Mouse (Mus musculus) retina, adult 2 months (tissue): Measurements from ENCODE around the gene Gm45140.
"Not testable (repeated sequence)": the region's sequence is repeated elsewhere in the genome, so short reads cannot be mapped to it uniquely, and the experiment has no call there.

ENCODE experiments used
- DNase-seq: peaks from one replicate; pipeline ENCODE4 v3.0.0-alpha.2; 2012; ENCODE audit warnings: low read depth, low spot score

The Gm45140 gene

DNA sequence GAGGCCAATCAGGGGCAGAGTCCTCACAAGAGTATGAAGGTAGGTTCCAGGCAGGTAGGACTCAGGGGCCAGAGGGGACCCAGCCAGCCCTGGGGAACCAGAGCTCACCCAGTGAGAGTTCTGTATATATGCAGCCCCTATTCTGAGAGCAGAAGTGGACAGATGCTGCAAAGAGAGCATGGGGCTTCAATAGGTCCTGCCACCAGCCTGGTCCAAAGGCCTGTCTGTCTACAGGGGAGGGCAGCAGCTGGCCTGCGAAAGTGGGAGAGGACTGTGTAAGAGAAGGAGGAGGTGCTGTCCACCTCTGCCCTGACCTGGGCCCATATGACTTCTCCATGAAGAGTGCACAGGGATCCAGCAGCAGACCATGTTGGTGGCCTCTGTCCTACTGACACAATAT lies 58.9 kb downstream of the Gm45140 start:
- DNase-seq, result no peak

DNA sequence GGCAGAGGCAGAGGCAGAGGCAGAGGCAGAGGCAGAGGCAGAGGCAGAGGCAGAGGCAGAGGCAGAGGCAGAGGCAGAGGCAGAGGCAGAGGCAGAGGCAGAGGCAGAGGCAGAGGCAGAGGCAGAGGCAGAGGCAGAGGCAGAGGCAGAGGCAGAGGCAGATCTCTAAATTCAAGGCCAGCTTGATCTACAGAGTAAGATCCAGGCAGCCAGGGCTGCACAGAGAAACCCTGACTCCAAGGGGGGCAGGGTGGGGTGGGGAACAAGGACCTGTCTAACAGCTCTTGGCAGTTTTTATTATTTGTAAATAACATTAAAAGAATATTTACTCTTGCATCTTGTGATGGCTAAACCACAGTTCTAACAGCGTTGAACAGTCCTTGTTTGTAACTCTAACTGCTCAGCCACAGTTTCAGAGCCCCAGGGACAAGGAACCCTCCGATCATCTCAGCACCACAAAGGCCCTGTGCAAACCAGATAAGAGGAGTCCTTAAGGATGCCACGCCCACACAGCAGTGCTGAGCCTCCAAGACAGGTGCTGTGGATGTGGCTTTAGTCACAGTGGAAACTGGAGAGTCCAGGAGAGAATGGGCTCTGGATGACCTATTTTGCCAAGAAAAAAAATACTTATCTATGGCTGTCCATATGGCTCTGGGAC lies 59.9 kb downstream of the Gm45140 start:
- DNase-seq, result no peak

DNA sequence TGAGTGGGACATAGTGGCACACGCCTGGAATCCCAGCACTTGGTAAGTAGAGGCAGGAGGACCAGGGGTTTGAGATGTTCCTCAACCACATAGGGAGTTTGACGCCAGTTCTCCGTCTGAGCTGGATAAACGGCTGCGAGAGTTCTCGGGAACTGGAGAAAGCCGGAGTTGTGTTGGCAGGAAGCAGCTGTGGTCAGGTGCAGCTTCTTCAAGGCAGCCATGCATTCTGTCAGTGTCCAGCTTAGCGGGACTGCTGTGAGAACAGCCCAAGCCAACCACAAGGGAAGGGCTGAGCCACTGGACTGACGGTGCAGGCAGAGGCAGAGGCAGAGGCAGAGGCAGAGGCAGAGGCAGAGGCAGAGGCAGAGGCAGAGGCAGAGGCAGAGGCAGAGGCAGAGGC lies 60.7 kb downstream of the Gm45140 start:
- no peak for DNase-seq

DNA sequence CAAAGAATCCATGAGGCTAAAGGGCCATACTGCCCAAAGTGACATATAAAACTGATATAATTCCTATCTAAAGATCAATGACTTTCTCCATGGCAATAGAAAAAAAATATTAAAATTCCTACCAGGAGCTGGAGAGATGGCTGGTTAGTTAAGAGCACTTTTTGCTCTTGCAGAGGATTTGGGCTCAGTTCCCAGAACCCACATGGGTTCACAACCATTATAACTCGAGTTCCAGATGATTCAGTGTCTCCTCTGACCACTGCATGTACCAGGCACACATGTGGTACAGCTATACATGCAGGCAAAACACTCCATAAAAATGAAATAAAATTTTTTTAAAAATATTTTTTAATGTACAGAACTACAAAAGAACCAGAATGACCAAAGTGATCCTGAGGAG lies 61.1 kb downstream of the Gm45140 start:
- no peak for DNase-seq

DNA sequence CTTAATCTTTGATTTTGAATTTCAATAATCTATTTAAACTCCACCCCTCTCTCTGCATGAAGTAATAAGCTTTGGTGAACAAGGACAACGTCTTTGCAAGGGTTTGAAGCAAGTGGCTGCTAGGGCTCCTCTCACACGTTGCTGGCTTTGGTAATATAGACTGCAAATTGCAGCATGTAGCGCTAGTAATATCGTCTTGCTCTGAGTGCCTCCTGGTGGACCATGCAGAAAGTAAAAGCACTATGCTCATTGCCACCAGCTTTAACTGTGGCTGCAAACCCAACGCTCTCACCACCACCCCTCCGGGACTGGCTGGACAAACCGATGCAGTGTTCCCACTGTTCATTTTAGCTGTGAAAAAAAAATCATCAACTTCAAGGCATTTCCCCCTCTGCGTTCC lies 65.0 kb downstream of the Gm45140 start:
- DNase-seq, result no peak

DNA sequence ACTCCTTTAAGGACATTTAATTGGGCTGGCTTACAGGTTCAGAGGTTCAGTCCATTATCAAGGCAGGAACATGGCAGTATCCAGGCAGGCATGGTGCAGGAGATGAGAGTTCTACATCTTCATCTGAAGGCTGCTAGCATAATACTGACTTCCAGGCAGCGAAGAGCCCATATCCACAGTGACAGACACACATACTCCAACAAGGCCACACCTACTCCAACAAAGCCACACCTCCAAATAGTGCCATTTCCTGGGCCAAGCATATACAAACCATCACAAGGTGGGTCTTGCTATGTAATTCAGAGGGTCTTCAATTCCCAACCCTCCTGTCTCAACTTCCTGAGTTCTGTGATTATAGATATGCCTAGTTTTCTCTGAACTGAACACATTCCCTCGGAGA lies 71.3 kb downstream of the Gm45140 start:
- DNase-seq, result not testable (repeated sequence)

DNA sequence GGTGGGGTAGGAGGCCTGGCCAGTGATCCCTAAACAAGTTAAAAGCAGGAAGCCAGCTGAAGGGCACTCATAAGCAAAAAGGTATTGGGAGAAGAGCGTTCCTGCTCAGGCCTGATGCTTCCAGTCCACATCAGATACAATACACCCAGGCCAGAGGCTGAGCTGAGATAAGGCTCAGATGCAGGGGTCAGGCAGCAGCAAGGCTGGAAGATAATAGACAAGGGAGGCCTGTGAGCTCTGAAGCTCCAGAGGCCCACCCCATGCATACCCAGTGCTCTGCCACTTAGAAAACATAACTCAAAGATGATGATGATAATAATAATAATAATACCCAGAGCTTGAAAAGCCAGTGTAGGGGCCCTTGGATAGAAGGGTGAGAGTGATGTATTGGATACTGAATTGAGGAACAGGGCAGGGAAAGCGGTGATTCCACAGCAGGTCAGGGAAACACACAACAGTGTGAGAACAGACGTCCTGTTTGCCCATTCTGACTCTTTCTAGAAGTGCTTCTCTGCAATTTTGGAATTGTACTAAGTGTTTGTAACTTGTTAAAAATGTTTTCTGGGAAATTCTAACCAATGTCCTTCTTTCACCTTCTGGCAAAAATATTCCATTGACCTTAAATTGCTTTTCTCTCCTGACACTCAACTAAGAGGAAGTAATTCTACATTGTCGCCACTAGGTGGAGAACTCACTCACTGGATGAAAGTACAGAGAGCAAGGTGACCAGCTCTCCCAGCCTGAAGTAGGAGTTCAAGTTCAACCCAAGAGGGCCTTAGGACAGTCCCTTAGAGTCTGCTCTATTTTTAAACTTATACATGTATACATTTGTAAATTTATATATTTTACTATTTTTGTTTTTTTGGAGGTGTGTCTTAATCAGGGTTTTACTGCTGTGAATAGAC lies 72.0 kb downstream of the Gm45140 start:
- no peak for DNase-seq

DNA sequence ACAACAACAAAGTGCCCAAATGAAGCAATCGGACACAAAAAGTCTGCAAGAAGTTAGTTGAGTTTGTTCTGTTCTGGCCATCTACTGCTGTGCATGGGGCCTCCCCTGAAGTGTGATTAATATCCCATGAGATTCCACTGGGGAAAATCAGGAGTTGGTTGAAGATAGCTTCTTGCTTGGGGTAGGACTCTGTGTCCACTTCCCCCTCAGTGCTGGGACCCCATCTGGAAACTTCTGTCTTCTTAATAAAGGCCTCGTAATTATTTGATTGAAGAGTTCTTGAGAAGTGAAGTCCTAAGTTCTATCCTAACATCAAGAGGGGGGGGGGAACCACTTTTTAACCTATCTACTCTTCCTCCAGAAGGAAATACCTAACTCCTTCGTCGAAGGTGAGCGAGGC lies 73.4 kb downstream of the Gm45140 start:
- no peak for DNase-seq

DNA sequence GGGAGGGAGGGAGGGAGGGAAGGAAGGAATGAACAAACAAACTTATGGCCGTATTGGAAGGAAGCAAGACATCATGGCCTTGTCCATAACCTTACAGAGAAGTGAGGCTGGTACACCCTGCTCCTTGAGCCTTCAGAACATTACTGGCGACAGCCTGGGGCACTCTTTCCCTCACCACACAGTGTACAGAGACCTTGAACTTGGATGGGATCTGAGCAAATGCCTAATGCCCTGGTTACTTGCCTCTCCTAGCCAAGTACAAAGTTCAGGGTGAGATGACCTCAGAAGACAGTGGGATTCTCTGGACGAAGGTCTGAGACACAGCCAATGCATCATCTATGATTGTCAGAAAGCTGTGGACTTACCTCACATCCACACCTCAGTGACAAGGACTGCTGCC lies 75.7 kb downstream of the Gm45140 start:
- DNase-seq, result no peak

DNA sequence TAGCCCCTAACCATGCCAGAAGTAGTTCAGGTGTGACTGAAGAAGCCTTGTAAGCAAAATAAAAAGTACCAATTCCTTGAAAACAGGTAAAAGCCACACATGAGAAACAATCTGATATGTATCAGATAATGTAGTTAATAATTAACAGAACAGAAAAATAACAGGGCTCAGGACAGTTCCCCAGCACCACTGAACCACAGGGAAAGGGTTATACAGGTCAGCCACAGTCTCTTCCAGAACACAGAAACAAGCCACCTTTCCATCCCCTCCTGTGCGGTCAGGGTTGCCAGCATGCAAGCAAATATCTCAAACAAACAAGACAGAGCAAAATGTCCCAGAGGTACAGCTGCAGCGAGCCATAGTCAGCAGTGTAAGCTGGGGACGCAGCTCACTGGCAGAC lies 76.2 kb downstream of the Gm45140 start:
- DNase-seq, result no peak

DNA sequence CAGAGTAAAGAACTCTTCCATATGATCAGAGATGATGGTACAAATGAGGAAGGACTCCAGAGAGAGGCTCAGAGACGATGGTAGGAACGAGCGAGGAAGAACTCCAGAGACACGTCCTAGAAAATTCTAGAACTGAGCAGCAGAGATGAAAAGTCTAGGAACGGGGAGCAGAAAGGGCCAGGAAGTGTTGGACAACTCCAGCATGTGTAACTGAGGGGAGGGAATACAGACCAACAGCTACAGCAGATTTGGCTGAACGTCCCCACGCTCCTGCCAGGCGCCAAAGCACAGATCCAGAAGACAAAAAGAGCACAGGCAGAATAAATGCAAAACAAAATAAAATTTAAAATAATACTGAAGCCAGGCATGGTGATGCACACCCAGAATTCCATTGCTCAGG lies 78.7 kb downstream of the Gm45140 start:
- DNase-seq, result no peak

DNA sequence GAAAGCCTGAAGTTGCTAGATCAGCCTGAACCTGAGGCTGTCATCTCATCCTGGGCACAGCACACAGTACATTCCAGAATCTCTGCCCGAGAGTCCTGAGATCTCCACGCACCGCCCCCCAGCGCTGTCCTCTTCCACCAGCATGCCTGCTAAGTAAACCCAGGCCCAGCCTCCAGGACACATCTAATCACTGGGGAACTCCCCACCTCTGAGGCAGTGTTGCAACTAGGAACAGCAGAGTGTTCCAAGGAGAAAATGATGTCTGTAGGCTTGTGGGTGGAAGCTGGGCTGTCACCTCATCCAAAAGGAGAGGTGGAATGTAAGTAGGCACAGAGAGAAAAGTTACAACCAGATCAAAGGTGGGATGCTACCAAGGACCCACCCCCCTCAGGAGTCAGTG lies 80.4 kb downstream of the Gm45140 start:
- DNase-seq, result no peak

DNA sequence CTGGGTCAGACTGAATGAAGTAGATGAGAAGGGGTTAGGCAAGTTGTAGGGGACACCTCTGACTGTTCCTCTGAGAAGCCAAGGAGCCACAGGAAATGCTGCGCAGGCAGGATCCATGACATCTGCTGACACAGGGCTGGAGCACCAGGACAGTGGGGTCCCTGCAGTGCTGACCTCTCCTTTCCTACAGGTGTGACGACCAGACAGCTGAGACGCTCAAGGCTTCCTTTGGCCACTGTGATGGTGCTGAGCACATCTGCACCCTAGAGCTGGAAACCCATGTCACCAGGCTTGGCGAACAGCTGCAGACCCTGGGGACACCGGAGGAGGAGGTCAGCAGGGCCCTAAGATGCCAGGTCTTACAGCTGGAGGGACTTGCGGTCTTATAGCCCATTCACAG lies 84.0 kb downstream of the Gm45140 start:
- DNase-seq, result no peak

DNA sequence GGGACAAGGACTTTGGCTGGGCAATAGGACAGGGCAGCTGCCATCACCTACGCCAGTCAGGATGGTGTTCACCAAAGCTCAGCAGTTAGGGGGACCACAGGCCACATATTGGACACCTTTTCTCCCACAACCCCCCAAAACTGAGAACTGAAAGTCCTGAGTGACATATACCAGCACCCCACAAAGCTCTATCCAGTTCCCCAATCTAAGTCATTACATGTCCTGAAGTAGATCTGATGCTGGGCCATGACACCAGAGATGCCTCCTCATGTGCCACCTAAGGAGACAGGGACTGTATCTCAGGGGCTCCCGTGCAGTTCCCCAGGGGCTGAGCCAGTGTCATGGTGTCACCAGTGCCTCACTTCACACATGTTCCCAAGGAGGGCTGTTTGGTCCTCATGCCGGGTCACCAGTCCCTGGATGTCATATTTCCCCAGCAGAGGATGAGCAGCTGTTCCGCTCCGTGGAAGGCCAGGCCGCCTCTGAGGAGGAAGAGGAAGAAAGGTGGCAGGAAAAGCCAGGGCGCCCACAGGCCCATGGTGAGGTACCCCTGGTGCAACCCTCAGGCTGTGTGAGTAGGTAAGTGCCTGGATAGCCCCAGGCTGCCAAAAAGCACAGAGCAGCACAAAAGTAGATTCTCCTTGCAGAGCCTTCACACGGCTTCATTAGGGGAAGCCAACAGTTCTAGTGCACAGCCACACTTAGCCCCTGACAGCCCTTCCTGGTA lies 85.2 kb downstream of the Gm45140 start:
- DNase-seq, result no peak

DNA sequence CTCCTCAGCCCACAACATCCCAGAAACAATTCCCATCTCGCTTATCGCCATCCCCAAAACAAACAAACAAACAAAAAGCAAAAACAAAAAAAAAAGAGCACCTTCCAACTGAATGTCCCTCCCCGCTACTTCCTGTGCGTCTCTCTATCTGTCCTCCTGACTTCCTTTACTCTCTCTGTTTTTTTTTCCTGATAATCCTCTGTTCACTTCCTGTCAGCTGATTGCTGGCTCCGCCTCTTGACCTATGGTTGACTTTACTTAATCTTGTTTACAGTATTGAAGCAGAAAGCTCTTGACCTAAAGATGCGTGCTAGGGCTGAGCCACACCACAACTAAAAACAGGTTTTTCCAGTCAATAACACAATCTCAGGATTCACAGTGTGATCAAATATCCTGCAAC lies 87.1 kb downstream of the Gm45140 start:
- DNase-seq, result no peak

DNA sequence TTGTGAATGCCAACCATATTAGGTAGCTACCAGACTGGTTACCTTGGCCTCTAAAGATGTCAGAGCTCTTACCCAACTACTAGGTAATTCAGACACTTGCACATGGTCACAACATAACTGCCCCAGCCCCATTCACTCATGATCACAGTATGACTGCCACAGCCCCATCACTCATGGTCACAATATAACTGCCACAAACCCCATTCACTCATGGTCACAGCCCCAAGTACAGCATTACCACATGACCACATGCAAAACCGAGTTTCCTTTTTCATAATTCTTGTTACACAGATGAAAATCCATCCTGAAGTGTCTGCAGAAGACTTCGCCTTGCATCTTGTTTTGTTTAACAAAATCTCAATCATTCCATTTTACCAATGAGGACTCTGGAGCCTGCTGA lies 87.5 kb downstream of the Gm45140 start:
- DNase-seq, result no peak

DNA sequence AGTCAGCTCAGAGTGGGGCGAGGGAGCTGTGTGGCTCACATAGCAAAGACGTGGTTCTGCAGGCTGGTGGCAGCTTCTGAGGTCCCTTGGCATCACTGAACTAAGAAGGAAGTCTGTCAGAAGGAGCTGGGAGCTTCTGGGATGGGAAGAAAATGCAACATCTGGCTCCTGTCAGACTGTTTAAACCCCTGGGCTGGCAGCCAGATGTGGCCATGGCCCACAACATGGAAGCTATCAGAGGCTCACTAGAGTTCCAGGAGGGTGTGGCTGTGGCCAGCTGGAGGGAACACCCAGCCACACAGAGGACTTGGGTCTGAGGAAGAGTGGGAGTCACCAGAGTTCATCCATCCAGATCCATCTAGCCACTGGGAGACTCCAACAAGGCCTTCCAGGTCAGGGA lies 88.7 kb downstream of the Gm45140 start:
- no peak for DNase-seq

DNA sequence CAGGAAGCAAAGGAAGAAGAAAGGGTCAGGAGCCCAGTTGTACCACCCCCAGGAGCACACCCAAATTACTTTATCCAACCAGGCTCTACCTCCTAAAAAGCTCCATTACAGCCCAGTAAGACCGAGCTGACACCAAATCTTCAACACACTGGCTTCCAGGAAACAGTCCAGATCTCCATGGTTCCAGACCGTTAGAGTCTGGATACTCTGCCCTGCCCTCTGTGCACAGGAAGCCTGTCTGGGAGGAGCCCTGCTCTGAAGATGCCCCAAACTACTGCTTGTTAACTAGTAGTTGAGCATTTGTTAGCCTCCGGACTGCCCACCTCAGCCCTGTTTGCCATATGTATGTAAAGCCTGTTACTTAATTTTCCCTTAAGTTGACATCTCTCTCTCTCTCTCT lies 89.5 kb downstream of the Gm45140 start:
- DNase-seq, result no peak

DNA sequence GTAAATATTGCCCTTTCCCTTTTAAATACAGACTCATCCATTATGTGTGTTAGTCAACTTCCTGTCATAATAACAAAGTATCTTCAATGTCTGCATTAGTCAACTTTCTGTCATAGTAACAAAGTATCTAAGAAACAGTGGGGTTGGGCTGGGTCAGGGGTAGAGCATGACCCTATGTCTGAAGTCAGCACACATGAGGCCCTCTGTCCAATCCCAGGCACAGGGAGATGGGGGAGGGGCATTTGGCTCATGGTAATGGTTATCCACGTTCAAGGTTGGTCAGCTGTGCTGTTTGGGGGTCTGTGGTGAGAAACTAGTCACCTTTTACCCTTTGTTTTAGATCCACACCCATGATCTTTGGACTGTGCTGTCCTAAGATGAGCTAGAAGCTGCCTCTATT lies 90.3 kb downstream of the Gm45140 start:
- no peak for DNase-seq

DNA sequence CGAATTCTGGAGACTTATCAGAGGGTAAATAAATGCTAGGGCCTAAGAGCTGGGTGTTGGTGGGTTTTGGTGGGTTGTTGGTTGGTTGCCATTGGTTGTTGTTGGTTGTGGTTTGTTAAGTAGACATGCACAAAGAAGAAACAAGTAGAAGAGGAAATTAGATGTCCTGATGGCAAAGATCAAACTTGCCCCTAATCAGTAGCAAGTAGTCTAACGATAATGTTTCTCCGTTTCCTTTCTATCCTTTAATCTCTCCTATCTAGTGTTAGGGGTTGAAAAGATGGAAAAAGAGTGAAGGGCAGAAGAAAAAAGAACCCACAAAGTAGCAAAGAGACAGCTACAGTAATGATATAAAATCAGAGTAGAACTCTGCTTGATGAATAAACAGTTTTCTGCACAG lies 91.0 kb downstream of the Gm45140 start:
- DNase-seq, result no peak

DNA sequence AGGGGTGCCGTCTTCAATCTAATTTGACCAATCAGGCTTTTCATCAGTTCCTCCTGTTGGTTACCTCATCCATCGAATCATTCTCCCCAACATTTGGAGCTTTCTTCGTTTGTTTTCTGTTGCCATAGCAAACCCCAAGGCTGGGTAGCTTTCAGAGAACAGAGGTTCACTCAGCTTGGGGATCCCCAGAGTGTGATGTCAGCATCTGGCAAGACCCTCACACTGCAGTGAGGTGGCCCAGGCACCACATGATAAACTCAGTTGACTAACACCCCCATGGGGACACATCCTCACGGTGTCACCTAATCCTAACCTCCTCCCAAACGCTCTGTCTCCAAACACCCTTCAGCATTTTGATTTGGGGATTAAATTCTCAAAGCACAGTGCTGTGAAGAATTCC lies 92.3 kb downstream of the Gm45140 start:
- no peak for DNase-seq

DNA sequence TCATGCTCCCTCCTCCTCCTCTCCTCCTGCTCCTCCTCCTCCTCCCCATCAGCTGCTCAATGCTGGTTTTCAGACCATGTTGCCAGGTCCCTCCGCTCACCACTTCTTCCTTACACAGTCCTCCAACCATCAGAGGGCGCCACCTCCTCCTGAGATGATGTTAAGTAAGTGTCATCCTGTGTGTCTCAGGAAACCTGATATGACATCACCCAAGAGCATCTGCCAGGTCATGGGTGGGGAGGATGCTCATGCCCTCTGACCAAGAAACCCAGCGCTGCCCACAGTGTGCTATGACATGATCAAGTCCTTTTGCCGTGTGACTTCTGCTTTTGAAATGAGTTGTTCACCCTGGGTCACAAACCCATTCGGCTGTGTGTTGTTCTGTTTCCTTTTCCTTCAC lies 92.8 kb downstream of the Gm45140 start:
- no peak for DNase-seq

DNA sequence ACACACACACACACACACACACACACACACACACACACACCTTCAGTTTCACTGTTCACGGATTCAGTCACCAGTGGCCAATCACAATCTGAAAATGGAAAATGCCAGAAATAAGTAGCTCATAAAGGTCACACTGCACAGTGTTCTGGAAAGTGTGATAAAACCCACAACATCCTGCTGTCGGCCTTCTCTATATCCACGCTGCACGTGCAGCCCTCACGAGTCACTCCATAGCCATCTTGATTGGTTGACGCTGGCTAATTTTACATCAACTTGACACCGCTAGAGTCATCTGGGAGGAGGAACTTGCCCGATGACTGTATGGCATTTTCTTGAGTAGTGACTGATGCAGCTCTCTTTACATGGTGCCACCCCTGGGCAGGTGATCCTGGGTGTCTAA lies 93.6 kb downstream of the Gm45140 start:
- no peak for DNase-seq
